ENCODE assay signal across 8 mouse cellular contexts in genomic region chr1:74205881-74206280, GRCm38 (mm10). TPM values are rescaled to one million over a fixed set of nuclear protein-coding genes. Genes with fewer than 3 reads are reported as not detected.
DNase-seq lines count a peak whose midpoint lies in the region; TF ChIP-seq lines count a peak whose summit lies in the region.
"Had no signal": no experiment of that assay in that cellular context is flagged by ENCODE, and none has a peak within 500 bp of the region (broad histone marks: within the 10 kb centered on the region; RNA-seq: fewer than 3 reads in every experiment).

No protein-coding gene starts in this region.

- no peak for TF ChIP-seq POLR2A in brain, embryonic 14.5 days (IDR thresholded peaks at IDR 0.05; ENCODE audit: borderline replicate concordance, extremely low read depth, insufficient read depth, insufficient read length, poor library complexity, severe bottlenecking)

- no peak overlapping the region for H3K9ac ChIP-seq in ES-E14 (ENCODE audit: insufficient read depth, low read depth, low read length, poor library complexity, severe bottlenecking)

- H3K4me3 ChIP-seq in layer of hippocampus, adult 2 months = no peak overlapping the region
- H3K4me3 ChIP-seq in ES-E14 (ENCODE audit: insufficient read depth in 1 of 2, low read depth in 1 of 2, low read length in 2 of 2, poor library complexity in 1 of 2, severe bottlenecking in 1 of 2) = no peak overlapping the region

- intact Hi-C loops in heart, postnatal 14 days (cut with DNase I) = loop anchor here (1.0 to 5.0 kb wide), 4 partner anchors 61 to 247 kb away; partner anchors contain the start of genes Aamp, Catip and Pnkd

- no peaks in the 10 kb centered on the region for H3K9me3 ChIP-seq in ES-E14 (ENCODE audit: control insufficient read depth, insufficient read depth, low read depth, low read length)

- in situ Hi-C loops in ES-E14 (cut with MboI; ENCODE audit: low sequenced_read_pairs in 2 of 2, unreplicated experiment in 2 of 2) = loop anchor here in 1 of 2 experiments (10.0 kb wide), 1 partner anchor 159 kb away; the partner anchor contains the start of gene Catip

- peaks cover 0 to 7% of the 10 kb centered on the region in 2 experiments; a peak in 2 of 4 replicates for H3K4me1 ChIP-seq in ES-E14 (ENCODE audit: control insufficient read depth in 2 of 2, insufficient read depth in 2 of 2, low read length in 2 of 2, poor library complexity in 1 of 2)

- no peaks in the 10 kb centered on the region for H3K36me3 ChIP-seq in ES-E14 (ENCODE audit: control insufficient read depth, insufficient read depth, low read length, poor library complexity, severe bottlenecking)

- H3K27ac ChIP-seq in layer of hippocampus, adult 2 months = no peak overlapping the region; the same call in 1 of the 2 replicates
- no peak overlapping the region for H3K27ac ChIP-seq in ES-E14 (ENCODE audit: insufficient read depth, low read depth, low read length, poor library complexity, severe bottlenecking)

- no peak for DNase-seq in layer of hippocampus, adult 2 months (ENCODE audit: low spot score in 2 of 2)
- no peak for DNase-seq in layer of hippocampus, adult 9-10 months (ENCODE audit: low spot score)
- DNase-seq in ES-E14 (ENCODE audit: low read depth, low spot score) = peak; percentile 61
- DNase-seq in brain, embryonic 14.5 days (ENCODE audit: low read depth) = peak; percentile 59
- peak; percentile 13 to 42 for DNase-seq in heart, postnatal 14 days
- DNase-seq in lung, postnatal 36 days = peak; percentile 49
- peak; percentile 43 for DNase-seq in yolk sac, embryonic 10.5 days (ENCODE audit: low spot score)

- TF ChIP-seq CTCF in layer of hippocampus, adult 2 months (conservative IDR thresholded peaks at IDR 0.05) = peak; percentile 92
- TF ChIP-seq CTCF in brain, embryonic 14.5 days (IDR thresholded peaks at IDR 0.05; ENCODE audit: borderline replicate concordance, extremely low read depth, insufficient read depth, insufficient read length) = peak; percentile 58; the same call in 1 of the 2 replicates

TF ChIP-seq in ES-E14, 5 proteins besides CTCF, POLR2A, EP300 and RAD21:
- TF ChIP-seq ZNF384 (IDR thresholded peaks at IDR 0.05; ENCODE audit: low read depth, low read length) = no peak
- TF ChIP-seq HCFC1 (IDR thresholded peaks at IDR 0.05; ENCODE audit: borderline replicate concordance, insufficient read depth, low read length) = no peak
- peak; percentile 80 for TF ChIP-seq ZC3H11A (IDR thresholded peaks at IDR 0.05; ENCODE audit: borderline replicate concordance, low read depth, low read length)
- no peak for TF ChIP-seq MAFK (IDR thresholded peaks at IDR 0.05; ENCODE audit: insufficient read depth, low read depth, low read length)

RNA-seq across cellular contexts. Expression of gene Cxcr1, which starts 11.4 kb away (rescaled TPM):
- not detected for total RNA-seq in layer of hippocampus, adult 2 months (2021)
- 0.21 TPM in 1 of 2 replicates, not detected in the other for total RNA-seq in ES-E14 (2012; rRNA removed)
- not detected in 2 replicates for polyA plus RNA-seq in brain, embryonic 14.5 days (2012; rRNA removed)
- total RNA-seq in heart, postnatal 14 days (2021) = not detected
- polyA plus RNA-seq: gonadal fat pad, adult 2 months had no signal

RNA-seq across cellular contexts. Expression of gene Arpc2, which starts 30.0 kb away (rescaled TPM):
- total RNA-seq in layer of hippocampus, adult 2 months (2021) = 100 to 1,000 TPM; 393 to 396 TPM
- total RNA-seq in ES-E14 (2012; rRNA removed) = 67.5 and 100 TPM in 2 replicates
- polyA plus RNA-seq in brain, embryonic 14.5 days (2012; rRNA removed) = 213 and 224 TPM in 2 replicates
- total RNA-seq in heart, postnatal 14 days (2021) = 100 to 1,000 TPM; 143 to 165 TPM

RNA-seq across cellular contexts. Expression of gene Cxcr2, which starts 52.1 kb away (rescaled TPM):
- total RNA-seq in layer of hippocampus, adult 2 months (2021) = not detected
- total RNA-seq in ES-E14 (2012; rRNA removed) = 0.22 TPM in 1 of 2 replicates, not detected in the other
- polyA plus RNA-seq in brain, embryonic 14.5 days (2012; rRNA removed) = 0.06 and 0.08 TPM in 2 replicates
- under 1 TPM; 0.07 to 0.10 TPM for total RNA-seq in heart, postnatal 14 days (2021)

Comparison
In these comparisons a context has a peak if more than half of its experiments do, and no peak if none do; other contexts are left out.
1. DNase-seq: peak in ES-E14 (single experiment), brain, embryonic 14.5 days (single experiment), heart, postnatal 14 days (2 of 2), lung, postnatal 36 days (single experiment) and yolk sac, embryonic 10.5 days (single experiment); none in layer of hippocampus, adult 2 months (0 of 2) and layer of hippocampus, adult 9-10 months (single experiment).